Mouse (Mus musculus) liver, embryonic 14.5 days (tissue): ENCODE data around the gene Rmi2. TPM values are rescaled to one million over a fixed set of nuclear protein-coding genes. Genes with fewer than 3 reads are reported as not detected.

Experiments used
- ATAC-seq: fragments of 200-750 bp; cut with Nextera tagmentation; 2 replicates; pipeline ENCODE4 v1.8.0; 2017; ENCODE audit warnings: moderate number of reproducible peaks, mild to moderate bottlenecking, moderate library complexity; ENCODE audit not compliant: insufficient read depth
- DNase-seq, 3 experiments: peaks; one replicate each; pipeline ENCODE4 v3.0.0-alpha.2; 2012 to 2013; ENCODE audit warnings: low read depth in 3 of 3, low spot score in 3 of 3
- H3K27ac ChIP-seq: fragments of 300-500 bp; sonication (generic); 2 replicates; pipeline ENCODE4 v1.5.1; 2014; ENCODE audit warnings: moderate library complexity, mild to moderate bottlenecking, control low read depth, inconsistent platforms
- H3K27me3 ChIP-seq: fragments of 300-500 bp; sonication (generic); 2 replicates; pipeline ENCODE4 v1.6.1; 2014; ENCODE audit warnings: mild to moderate bottlenecking, low read length, moderate library complexity; ENCODE audit not compliant: control insufficient read depth, insufficient read depth
- H3K36me3 ChIP-seq: fragments of 300-500 bp; sonication (generic); replicated peaks from 2 replicates; pipeline ENCODE4 v1.6.1; 2014; ENCODE audit warnings: low read depth; ENCODE audit not compliant: control insufficient read depth, insufficient read depth
- H3K4me1 ChIP-seq, 2 experiments: fragments of 200-500 bp in 1 of 2; fragments of 300-500 bp in 1 of 2; sonication (generic) in 1 of 2; replicated peaks; 2 replicates each; pipeline ENCODE4 v1.6.1; 2012 to 2014; ENCODE audit warnings: antibody characterized with exemption in 1 of 2, inconsistent platforms in 1 of 2, low read length in 1 of 2; ENCODE audit not compliant: control insufficient read depth in 2 of 2, insufficient read depth in 2 of 2
- H3K4me2 ChIP-seq: fragments of 300-500 bp; sonication (generic); 2 replicates; pipeline ENCODE4 v1.6.1; 2014; ENCODE audit warnings: low read depth, mild to moderate bottlenecking, control low read depth, moderate library complexity
- H3K4me3 ChIP-seq, 2 experiments: fragments of 200-500 bp in 1 of 2; fragments of 300-500 bp in 1 of 2; sonication (generic) in 1 of 2; 2 replicates each; pipeline ENCODE4 v1.5.1; 2012 to 2014; ENCODE audit warnings: low read depth in 2 of 2, low read length in 2 of 2, mild to moderate bottlenecking in 2 of 2, control low read depth in 1 of 2, inconsistent platforms in 1 of 2, moderate library complexity in 1 of 2; ENCODE audit not compliant: insufficient read depth in 1 of 2
- H3K9ac ChIP-seq: fragments of 300-500 bp; sonication (generic); replicated peaks from 2 replicates; pipeline ENCODE4 v1.6.1; 2014; ENCODE audit warnings: mild to moderate bottlenecking, control low read depth, moderate library complexity
- H3K9me3 ChIP-seq: fragments of 300-500 bp; sonication (generic); 2 replicates; pipeline ENCODE4 v1.6.1; 2016; ENCODE audit warnings: low read length, mixed read lengths; ENCODE audit not compliant: control insufficient read depth
- CTCF ChIP-seq: IDR thresholded peaks from 2 replicates; pipeline ENCODE4 v1.5.1; 2016; ENCODE audit warnings: antibody characterized with exemption, low read depth, control low read depth
- EP300 ChIP-seq: IDR thresholded peaks from 2 replicates; pipeline ENCODE4 v1.6.1; 2016; ENCODE audit warnings: antibody characterized with exemption, low read depth
- WGBS: fragments of 180-500 bp; shearing (Covaris S2); extraction: QIAGEN DNeasy Blood & Tissue Kit; methylation state at CpG from one replicate; pipeline ENCODE4 v1.1.7; 2014; ENCODE audit not compliant: insufficient replicate concordance; 5-methylcytosine and 5-hydroxymethylcytosine counted together
- polyA plus RNA-seq, 2 experiments: library from polyadenylated mRNA; depleted of rRNA in 1 of 2; stranded (reverse) in 1 of 2; unstranded in 1 of 2; fragments of >200 nt; fragmentation: Nextera tagmentation in 1 of 2; extraction: Ambion mirVana in 1 of 2; gene quantifications; 2 replicates each; pipeline versions ENCODE4 v1.2.1 to v1.2.3; 2012 to 2014

The Rmi2 gene
- polyA plus RNA-seq, 2 experiments, result 1.3 to 2.9 TPM

GRCm38 (mm10) chr16:10939932-10940331, 105.1 kb downstream of the Rmi2 start:
- no peak for TF ChIP-seq CTCF
- WGBS, result 73% methylated on average over 4 of the region's 4 CpGs
- Histone ChIP-seq H3K4me3 (no peak overlapping the region), H3K9ac (no peak overlapping the region), H3K4me2 (no peak overlapping the region), H3K36me3 (no peaks in the 10 kb centered on the region), H3K9me3 (no peaks in the 10 kb centered on the region), H3K27ac (no peak overlapping the region), H3K4me1 (no peaks in the 10 kb centered on the region), H3K27me3 (no peaks in the 10 kb centered on the region)
- no peak for DNase-seq
- no peak for ATAC-seq

- TF ChIP-seq EP300, result no peak
- TF ChIP-seq CTCF, result no peak
- H3K9ac ChIP-seq, result no peak overlapping the region
- ATAC-seq (no peak), DNase-seq (no peak)
- H3K9me3 ChIP-seq, result no peaks in the 10 kb centered on the region
- no peaks in the 10 kb centered on the region for H3K4me1 ChIP-seq
- H3K36me3 ChIP-seq, result no peaks in the 10 kb centered on the region
- H3K27me3 ChIP-seq, result no peaks in the 10 kb centered on the region
- H3K27ac ChIP-seq, result no peak overlapping the region
- 54% methylated on average over 2 of the region's 2 CpGs for WGBS
- H3K4me3 ChIP-seq, result no peak overlapping the region
- no peak overlapping the region for H3K4me2 ChIP-seq
Measured at GRCm38 (mm10) chr16:10940661-10941060, 105.8 kb downstream of the Rmi2 start.

Other genes with a start within 250 kb of the Rmi2 start
- 0.35 and 0.36 TPM in 2 replicates for gene Socs1, start 49.5 kb upstream of the Rmi2 start, polyA plus RNA-seq (2012; rRNA removed)
- gene Socs1, start 49.5 kb upstream of the Rmi2 start, polyA plus RNA-seq (2014; fragmentation: Nextera tagmentation; extraction: Ambion mirVana), result 0.36 and 0.56 TPM in 2 replicates
- gene Tnp2, start 46.4 kb upstream of the Rmi2 start, polyA plus RNA-seq (2012; rRNA removed), result not detected in 2 replicates
- gene Tnp2, start 46.4 kb upstream of the Rmi2 start, polyA plus RNA-seq (2014; fragmentation: Nextera tagmentation; extraction: Ambion mirVana), result not detected in 2 replicates
- not detected in 2 replicates for gene Prm3, start 44.1 kb upstream of the Rmi2 start, polyA plus RNA-seq (2012; rRNA removed)
- gene Prm3, start 44.1 kb upstream of the Rmi2 start, polyA plus RNA-seq (2014; fragmentation: Nextera tagmentation; extraction: Ambion mirVana), result not detected in 2 replicates
- gene Prm2, start 38.9 kb upstream of the Rmi2 start, polyA plus RNA-seq (2012; rRNA removed), result not detected in 2 replicates
- gene Prm2, start 38.9 kb upstream of the Rmi2 start, polyA plus RNA-seq (2014; fragmentation: Nextera tagmentation; extraction: Ambion mirVana), result not detected in 2 replicates
- not detected in 2 replicates for gene Prm1, start 29.2 kb upstream of the Rmi2 start, polyA plus RNA-seq (2012; rRNA removed)
- not detected in 2 replicates for gene Prm1, start 29.2 kb upstream of the Rmi2 start, polyA plus RNA-seq (2014; fragmentation: Nextera tagmentation; extraction: Ambion mirVana)
- not detected in 2 replicates for gene Gm11172, start 22.1 kb upstream of the Rmi2 start, polyA plus RNA-seq (2012; rRNA removed)
- gene Gm11172, start 22.1 kb upstream of the Rmi2 start, polyA plus RNA-seq (2014; fragmentation: Nextera tagmentation; extraction: Ambion mirVana), result not detected in 2 replicates
- gene Snn, start 225.9 kb downstream of the Rmi2 start, polyA plus RNA-seq (2012; rRNA removed), result 2.0 and 2.2 TPM in 2 replicates
- 1.8 and 2.5 TPM in 2 replicates for gene Snn, start 225.9 kb downstream of the Rmi2 start, polyA plus RNA-seq (2014; fragmentation: Nextera tagmentation; extraction: Ambion mirVana)
- 10.6 and 12.1 TPM in 2 replicates for gene Litaf, start 231.1 kb downstream of the Rmi2 start, polyA plus RNA-seq (2012; rRNA removed)
- 26.6 and 27.3 TPM in 2 replicates for gene Litaf, start 231.1 kb downstream of the Rmi2 start, polyA plus RNA-seq (2014; fragmentation: Nextera tagmentation; extraction: Ambion mirVana)